In genomic region chr14:102469326-102469725, GRCm38 (mm10) we compare ENCODE assay signal across 13 mouse cellular contexts.
"Had no signal": no experiment of that assay in that cellular context is flagged by ENCODE, and none has a peak within 500 bp of the region (broad histone marks: within the 10 kb centered on the region; RNA-seq: fewer than 3 reads in every experiment).

No protein-coding gene starts in this region.

- DNase-seq: gastrocnemius, adult 2 months; gastrocnemius, postnatal 10 days; gastrocnemius, postnatal 25 days; heart, adult 18-20 months; heart, postnatal 10 days; kidney, adult 11 months; kidney, adult 2 months; kidney, adult 9 months; kidney, postnatal 14 days; kidney, postnatal 36 days; layer of hippocampus, adult 9-11 months; layer of hippocampus, postnatal 36 days; left cerebral cortex, postnatal 4 days had no signal
